Mouse (Mus musculus) heart, adult 2 months (tissue): ENCODE results near the gene Slc25a48.

ENCODE experiments used
- EP300 ChIP-seq: fragments of 200-500 bp; IDR thresholded peaks from 2 replicates; pipeline ENCODE4 v1.6.1; 2011; ENCODE audit warnings: low read depth, low read length, control low read depth; ENCODE audit not compliant: insufficient read depth
- POLR2A ChIP-seq: fragments of 200-500 bp; IDR thresholded peaks from 2 replicates; pipeline ENCODE4 v1.6.1; 2011; ENCODE audit warnings: mild to moderate bottlenecking, low read depth, low read length, control low read depth; ENCODE audit not compliant: insufficient read depth

DNA sequence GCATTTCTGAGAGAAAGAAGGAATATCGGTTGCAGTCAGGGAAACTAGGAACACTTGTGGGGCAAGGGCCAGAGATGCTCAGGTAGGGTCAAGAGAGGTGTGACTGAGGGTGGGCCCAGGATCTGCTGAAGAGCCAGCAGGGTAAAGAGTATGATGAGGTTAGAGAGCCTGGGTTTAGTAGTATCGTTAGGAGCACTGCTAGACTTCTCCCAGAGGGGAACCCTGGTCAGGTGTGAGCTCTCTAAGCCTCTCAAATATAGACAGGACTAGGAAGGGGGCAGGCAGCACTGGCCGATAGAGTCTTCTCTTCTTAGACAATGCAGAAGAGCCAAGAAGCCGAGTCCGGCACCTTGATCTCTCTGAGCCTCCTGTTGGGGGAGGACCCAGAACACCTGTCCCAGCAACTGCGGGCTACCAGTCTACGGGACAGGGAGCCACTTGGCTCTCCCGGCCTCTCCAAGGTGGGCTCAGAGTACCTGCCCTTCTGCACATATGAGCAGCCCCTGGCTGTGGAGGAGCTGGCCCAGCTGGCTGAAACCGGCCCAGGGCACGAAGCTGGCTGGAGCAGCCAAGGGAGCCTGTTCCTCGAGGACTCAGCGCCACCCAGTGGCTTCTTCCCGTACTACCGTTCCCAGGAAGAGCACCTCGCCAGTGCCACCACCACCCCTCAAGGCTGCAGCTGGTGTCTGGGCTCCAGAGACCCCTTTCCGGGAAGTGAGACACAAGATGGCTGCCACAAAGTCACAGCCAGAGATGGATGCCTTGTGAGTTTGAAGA, 9.2 kb upstream of the Slc25a48 start:
- TF ChIP-seq EP300 (no peak), POLR2A (no peak)
